Mouse (Mus musculus) adrenal gland, postnatal 14 days (tissue): ENCODE measurements at regions not wholly inside any gene's neighbourhood (a gene's known extent, or its start where the extent isn't known, plus 50 kb on each side); places are given as distances from the start of the nearest gene placed in this dataset.

Experiments used
- DNase-seq: peaks from one replicate; pipeline ENCODE4 v3.0.0; 2021; ENCODE audit warnings: mixed read lengths

DNA sequence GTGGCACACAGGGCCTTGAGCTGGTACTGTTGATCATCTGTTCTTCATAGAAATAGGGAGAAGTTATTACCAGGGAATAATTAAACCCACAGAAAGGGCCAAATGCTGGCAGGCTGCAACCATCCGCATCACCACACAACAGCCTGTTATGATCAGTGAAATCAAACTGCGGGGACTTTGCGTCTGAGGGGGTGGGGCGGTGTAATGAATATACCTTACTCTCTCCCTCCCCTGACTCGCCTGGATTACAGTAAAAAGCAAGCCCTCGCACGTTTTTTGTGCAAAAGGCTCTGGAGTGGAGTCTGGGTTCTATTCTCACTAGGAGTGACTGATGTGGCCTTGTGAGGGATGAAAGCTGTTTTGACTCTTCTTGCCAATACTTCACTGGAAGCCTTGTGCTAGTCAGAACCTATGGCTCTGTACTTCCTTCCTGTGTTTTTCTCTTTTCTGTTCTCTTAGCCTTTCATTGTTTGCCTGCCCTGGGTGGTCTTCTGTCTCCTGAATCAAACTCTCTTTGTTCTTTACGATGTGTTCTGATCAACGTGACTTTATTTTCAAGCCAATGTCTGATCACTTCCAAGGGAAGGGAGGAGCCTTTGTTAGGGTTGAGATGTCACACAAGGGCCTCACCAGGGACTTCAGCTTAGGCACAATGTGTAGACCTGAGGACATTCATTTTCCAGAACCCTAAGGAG is 172.4 kb downstream of the Dact1 start:
- no peak for DNase-seq

DNA sequence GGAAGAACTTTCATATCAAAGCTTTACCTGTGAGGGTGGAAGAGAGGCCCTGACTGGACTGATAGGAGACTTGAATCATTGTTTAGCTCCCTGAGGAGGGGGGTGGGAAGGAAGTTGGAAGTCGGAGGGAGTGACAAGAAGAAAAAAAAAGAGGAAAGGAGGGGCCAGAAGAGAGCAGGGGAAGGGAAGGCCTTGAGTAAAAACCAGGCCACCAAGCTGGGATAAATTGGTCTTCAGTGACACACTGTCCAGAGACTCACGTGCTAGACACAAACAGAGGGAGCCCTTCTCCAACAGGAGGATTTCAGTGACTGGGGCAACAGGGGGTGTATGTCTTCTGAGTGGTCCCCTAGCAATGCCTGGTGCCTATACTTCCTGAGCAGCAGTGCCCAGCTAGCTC is 172.9 kb downstream of the Dact1 start:
- DNase-seq = no peak

DNA sequence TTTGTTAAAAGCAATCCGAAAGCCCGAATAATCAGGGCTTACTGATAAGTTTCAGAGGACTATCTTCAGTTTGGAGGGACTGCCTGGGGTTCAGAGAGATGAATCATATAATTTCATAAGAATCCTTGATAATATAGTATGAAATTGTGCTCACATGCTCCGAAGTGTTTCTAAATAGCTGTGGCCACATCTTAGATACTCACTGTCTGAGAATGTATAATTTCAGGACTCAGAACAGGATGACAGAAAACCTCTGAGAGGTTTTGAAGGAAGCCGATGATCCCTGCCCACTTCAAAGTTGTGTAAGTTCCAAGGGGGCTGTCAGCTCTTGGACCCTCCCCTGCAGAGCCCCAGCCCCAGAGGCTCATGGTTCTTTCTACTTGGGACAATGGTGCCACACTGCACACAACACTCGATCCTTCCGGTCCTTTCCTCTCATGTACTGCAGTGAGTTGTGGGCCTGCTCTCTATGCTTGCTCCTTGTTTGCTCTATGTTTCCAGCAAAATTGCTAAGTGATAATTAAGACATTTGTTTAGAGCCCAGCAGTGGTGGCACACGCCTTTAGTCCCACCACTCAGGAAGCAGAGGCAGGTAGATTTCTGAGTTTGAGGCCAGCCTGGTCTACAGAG is 174.0 kb downstream of the Dact1 start:
- DNase-seq = no peak

DNA sequence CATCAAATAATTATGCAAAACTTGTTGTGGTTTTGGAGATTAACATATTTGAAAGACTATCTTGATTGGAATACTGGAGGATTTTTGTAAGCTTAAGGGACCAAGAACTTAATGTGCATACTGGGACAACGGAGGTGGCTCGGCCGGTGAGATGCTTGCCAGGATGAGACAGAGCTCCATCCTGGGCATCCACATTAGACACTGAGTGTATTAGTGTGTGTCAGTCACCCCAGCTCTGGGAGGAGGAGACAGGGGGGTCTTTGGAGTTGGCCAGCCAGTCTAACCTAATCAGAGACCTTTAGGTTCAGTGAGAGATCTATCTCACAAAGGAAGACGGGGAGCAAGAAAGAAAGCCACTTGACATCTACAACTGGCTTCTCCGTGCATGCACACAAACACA is 174.6 kb downstream of the Dact1 start:
- DNase-seq = no peak

DNA sequence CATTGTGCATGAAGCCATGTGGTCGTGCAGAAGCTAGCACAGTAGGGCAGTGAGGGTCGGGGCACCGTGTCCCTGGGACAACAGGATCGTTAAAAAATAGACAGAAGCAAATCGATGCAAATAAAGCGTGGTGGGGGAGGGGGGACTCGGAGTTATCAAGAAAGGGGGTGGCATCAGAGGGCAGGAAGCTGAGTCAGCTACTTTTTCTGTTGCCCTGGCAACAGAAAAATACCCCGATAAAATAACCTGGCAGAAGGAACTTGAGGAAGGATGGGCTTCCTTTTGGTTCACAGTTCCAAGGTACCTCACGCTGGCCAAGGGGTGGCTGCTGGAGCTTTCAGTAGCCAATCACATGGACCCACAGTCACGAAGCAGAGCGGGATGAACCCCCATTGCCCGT is 176.4 kb downstream of the Dact1 start:
- DNase-seq = no peak

DNA sequence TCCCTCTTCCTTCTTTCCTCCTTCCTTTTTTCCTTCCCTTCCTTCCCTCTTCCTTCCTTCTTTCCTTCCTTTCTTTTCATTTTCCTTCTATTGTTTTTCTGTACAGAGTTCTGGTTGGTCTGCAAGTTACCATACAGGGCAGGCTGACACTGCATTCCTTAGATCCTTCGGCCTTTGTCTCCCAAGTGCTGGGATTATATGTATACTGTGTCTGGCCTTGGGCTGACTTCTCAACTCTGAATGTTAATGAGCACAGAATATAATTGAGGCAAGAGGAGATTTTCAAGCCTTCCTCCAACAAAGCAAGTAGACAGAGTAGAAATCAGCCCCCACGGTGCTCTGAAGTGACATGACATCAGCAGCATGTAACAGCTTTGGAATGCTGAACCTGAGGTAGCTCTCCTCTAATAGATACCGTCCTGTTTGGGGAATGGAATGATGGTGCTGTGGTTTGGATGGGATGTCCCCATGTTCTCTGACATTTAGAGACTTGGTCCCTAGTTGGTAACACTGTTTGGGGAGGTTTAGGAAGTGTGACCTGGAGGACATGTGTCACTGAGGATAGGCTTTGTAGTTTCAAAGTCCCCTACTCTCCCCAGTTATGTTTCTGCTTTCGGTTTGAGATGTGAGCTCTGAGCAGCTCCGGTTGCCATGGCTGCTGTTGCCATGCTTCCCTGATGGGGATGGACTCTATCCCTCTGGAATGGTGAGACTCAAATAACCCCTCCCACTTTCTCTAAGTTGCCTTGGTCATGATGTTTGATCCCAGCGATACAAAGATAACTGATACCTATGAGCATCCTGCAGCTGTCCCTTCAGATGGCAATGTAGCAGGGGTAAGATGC is 178.1 kb downstream of the Dact1 start:
- DNase-seq = no peak

DNA sequence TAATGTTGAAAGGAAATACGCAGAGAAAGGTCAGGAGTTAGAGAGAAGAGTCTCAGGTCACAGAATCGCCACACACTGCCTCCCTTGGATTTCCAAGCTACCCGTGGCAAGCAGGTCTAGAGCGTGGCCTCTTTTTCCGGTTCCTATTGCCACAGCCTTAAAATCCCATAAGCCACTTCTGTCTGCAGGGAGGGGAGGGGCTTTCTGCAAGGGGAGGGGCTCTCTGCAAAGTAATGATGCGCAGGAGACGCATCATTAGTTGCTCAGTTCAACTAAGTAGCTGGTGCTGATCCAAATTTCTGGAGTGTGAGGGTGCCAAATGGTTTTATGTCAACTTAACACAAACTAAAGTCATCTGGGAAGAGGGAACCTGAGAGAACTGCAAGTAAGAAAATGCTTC is 179.6 kb downstream of the Dact1 start:
- no peak for DNase-seq

DNA sequence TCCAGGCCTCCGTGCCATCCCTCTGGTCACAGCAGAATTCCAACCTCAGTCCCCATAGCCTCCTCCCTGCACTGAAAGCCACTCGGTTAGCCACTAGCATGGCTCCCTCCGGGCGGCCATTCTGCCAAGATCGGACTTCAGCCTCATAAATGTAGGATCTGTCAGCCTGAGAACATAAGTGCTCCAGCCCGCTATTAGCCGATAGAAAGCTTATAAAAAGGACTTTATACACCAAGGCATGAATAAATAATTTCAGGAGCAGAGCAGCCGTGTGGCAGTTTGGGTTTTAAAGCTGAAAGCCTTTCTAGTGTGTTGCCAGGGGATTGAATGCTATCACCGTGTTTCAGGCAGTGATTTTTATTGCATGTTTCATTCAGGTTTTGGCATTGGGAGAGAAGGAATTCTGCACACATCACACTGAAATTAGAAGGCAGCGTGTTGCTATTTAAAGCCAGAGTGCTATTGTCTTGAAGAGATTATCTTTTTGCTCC is 185.2 kb downstream of the Dact1 start:
- DNase-seq = no peak

DNA sequence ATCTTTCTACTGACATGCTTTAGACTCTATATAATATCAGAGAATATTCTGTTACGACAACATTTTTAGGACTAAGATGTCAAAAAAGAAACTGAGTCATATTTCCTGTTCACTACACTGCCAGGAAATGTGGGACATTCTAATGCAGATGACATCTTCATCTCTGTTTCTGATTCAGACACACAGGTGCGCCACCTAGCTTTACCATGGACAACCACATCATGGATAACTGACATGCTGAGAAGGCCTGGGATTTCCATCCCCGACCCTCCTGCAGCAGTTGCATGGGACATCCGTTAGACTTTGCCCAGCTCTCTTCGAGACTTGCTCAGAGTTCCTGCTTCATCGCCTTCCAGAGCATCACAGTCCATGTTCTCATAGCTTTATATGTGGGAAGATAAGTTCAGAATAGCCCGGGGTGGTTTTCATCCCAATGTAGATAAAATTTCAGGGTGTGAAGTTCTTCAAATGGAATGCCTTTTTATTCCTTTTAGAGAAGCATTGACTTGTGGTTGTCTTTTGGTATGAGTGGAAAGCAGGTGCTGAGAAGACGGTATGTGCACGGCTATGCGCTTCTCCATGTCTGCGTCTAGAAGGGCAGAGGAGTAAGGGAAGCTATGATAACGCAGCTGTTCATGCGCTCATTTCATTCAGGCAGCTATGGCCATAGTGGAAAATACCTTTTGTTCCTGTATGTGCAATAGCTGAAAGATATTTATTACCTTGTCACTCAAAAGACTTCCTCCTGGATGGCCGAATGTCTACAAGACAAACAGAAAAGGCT is 188.8 kb downstream of the Dact1 start:
- DNase-seq = no peak

DNA sequence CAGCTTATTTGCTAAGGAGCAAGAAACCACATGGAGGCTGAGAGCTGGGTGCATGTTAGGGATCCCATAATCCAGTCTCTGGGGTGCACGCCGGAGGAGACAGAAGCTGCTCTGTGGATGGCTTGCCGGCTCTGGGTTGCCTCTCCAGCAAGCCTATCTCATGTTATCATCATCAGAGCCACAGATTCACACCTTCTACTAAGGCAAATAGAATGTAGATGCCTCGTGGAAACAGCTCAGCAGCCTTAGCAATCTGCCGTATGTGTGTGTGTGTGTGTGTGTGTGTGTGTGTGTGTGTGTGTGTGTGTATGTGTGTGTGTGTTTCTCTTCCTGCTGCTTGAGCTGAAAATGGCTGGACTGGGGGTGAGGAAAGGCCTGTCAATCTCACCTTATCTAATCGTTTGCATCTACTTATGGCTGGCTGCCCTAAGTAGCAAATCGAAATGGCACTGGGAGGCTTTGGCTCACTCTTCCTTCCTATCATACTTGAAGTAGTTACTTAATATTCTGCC is 191.7 kb downstream of the Dact1 start:
- DNase-seq = no peak

DNA sequence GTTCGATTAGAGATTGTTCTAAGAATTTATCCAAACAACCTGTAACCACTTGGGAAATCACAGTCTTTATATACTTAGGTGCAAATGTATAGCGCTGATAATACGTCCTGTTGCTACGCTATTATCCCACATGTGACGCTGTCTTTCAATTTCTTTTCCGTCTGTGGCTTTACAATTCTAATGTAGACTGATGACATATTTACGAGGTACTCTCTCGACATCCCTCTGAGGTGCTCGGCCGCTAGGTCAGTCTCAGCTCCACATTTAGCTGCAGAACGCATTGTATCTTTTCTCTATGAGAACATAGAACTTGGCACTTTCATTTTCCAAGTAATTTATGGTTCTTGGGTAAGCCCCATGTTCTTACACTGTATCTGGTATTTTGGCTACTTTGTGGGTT is 193.6 kb downstream of the Dact1 start:
- no peak for DNase-seq

DNA sequence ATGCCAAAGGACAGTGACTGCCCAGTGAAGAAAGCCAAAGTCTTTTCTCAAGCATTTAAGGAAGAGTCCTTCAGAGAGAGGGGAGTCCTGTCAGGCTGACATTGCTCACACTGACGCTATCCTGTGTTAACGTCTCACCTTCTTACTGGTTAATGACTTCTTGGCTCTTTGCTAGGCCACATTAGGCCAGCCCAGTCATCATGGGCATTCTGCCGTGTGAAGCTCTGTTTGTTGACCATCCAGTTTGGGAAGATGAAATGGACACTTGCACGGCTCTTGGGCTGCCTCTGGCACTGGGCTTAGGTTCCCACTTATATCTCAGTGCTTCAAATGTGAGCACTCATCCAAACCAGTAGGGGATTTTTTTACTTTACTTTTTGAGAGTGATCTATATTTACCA is 196.5 kb downstream of the Dact1 start:
- DNase-seq = no peak

DNA sequence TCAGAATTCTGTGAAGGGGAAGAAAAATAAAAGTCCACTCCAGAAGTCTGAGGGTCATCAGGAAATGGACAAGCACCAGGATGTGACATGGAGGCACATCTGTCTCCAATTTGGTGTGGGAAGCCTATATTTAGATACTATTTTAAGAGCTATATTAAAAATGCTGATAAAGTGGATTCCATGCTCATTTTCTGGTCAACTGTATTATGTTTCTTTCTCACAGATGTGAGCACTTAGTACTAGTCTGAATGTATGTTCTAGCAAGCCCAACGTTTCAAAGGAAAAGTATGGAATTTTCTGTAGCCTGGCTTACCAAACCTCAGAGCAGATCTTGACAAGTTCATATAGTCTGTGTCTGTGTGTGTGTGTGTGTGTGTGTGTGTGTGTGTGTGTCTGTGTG is 197.0 kb downstream of the Dact1 start:
- no peak for DNase-seq

DNA sequence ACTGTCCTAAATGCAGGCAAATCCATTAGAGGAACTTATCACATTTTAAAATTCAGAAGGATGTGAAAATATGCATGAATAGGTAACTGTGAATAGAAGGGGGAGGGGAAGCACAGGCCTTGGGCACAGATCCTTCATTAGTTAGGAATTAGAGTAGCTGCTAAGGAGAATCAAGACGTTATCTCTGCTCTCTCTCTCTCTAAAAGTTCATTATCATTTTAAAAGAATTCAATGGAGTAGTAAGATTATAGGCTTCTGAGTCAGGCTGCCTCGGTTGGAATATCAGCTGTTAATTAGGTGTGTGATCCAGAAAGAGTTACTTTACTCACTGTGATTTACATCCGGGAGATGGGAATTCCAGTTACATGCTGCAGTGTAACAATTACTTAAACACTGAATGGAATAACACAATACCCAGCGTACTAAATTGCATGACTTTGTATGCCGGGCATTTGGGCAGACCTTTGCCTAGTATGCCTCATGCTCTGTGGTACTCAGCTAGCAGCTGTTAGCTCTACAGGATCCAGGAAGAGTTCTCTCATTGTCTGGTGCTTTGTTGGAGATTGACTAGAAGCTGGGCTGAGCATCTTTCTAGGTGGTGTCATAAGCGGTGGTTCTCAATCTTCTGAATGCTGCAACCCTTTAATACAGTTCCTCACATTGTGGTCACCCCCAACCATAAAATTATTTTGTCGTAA is 203.4 kb downstream of the Dact1 start:
- DNase-seq = no peak

DNA sequence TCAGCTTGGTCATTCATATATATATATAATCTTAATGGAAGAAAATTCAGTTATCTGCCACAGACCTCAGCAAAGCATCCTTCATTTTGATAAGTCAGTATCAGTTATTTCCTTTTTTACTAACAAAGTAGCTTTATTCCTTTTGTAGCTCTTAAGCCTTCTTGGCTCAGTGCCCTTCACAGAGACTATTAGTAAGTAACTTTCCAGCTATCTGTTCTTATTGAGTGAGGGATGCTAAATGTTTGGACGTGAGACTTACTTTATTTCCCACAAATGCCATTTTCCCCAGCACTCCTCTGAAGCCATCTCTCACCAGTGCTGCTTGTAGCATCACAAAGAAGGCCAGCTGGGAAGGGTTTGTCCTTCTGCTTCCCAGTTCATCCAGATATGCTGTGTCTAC is 209.8 kb downstream of the Dact1 start:
- no peak for DNase-seq

DNA sequence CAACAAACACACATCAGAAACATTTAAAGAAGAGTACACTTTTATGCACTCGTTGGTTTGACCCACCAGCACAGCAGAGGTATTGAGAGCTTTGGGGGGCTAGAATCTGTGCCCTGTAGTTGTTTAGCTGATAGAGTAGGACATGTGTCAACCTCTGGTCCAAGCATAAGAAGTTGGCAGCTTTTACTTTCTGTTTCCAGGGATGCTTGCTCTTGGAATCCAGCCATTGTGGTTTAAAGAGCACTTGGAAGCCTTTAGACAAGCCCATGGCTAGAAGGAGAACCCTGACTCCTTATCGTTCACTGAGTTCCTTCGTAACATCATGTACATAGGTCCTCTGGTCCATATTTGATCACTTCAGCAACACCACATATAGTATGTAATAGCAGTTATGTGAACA is 212.3 kb downstream of the Dact1 start:
- no peak for DNase-seq

DNA sequence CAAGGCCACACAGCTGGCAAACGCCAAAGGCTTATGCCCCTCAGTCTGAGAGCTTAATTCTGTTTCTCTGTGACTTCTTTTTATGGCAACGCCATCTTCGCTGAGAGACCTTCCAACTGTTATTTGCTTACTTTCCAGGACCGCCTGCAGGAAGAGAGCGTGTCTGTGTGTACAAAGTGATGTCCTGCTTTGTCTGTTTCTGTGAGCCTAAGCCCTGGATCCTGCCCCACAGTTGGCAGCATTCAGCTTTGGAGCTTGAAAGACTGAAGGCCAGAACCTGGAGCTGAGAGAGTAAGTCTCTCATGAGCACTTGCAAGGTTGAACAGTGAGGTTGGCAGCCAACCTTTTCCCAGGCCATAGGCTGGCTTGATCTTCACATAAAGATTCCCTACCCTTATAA is 212.8 kb downstream of the Dact1 start:
- DNase-seq = no peak

DNA sequence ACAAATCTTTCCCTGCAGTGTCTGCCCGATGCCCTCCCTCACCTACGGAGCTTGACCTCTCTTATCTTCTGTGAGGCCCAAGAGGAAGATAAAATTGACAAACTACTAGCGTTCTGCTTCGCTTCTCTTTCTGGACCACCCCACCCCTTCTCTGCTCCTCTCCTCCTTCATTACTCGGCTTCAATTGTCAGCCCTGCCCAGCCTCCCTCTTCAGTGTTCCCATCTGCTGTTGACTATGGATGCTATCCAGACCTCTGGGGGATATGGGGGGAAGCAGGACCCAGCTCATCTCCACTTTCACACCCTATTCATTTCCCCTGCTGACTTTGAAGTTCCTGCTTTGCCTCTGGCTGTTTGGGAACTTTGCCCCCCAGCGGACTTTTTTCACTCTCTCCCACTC is 214.5 kb downstream of the Dact1 start:
- DNase-seq = no peak

DNA sequence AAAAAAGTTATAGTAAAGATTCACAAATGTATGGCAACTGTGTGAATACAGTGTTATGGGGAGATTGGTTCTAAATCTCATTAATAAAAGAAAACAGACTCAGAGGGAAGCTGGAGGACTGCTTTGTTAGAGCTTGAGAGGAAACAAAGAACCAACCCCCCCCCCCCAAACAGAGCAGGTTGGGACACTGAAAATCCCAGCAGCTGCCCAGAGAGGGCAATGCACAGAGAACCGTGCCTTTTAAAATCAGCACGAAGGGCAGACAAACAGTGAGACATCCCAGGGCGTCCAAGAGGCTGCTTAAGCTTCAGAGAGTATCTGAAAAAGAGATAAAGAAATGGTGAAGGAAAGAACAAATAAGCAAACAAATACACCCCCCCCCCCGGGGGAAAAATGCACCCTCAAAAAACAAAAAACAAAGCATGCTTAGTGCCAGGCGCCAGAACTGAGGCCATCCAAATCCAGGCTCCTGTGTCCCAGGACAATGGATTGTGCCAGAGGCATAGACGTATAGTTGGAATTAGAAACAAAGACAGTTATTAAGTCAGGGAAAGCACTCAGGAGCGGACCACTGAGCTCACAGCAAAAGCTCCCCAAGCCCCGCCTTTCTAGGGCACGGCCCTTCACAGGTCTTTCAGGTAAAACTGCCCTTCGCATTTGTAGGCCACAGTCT is 215.7 kb downstream of the Dact1 start:
- DNase-seq = no peak

DNA sequence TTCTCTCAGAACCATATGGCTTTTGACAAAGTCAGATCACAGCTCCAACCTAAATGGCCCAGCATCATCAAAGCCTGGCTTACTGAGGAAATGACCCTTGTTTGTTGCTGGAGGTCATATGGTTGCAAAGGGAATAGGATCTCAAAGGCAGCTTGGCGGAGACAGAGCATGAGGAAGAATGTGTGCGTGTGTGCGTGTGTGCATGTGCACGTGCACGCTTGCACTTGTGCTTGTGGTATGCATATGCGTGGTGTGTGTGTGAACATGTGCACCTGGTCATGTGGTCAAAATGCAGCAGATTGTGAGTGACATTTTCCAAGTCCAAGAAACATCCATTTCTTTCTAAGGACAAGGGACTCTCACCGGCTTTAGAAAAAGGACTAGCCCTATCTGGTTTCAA is 216.9 kb downstream of the Dact1 start:
- DNase-seq = no peak

DNA sequence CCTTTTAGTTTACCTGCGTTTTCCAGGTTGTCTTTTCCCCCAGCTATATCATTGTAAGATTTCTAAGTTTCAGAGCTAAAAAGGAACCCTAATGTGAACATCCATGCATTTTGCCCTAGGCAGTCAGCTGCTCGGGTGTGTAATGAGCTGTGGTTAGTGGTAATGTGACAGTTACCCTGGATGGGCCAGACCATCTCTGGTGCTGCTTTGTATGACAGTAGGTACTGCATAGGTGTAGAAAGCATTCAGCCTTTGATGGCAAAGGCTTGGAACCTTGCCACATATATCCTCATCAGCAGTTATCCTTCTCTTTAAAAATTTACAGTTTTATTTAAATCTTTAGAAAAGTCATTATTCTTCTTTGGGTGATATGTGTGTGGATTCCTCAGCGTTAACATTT is 222.5 kb downstream of the Dact1 start:
- no peak for DNase-seq
